Mouse (Mus musculus) E14TG2a.4 (cell line): ENCODE measurements at regions not wholly inside any gene's neighbourhood (a gene's known extent, or its start where the extent isn't known, plus 50 kb on each side); places are given as distances from the start of the nearest gene placed in this dataset.

Source experiments
- H3K27me3 ChIP-seq: 2 replicates; pipeline ENCODE4 v1.6.1; 2014; ENCODE audit warnings: low read length, control low read depth; ENCODE audit not compliant: insufficient read depth
- H3K36me3 ChIP-seq: 2 replicates; pipeline ENCODE4 v1.6.1; 2014; ENCODE audit warnings: low read length, control low read depth; ENCODE audit not compliant: insufficient read depth
- H3K4me1 ChIP-seq: replicated peaks from 2 replicates; pipeline ENCODE4 v1.6.1; 2014; ENCODE audit warnings: low read depth, low read length, control low read depth
- H3K4me3 ChIP-seq: replicated peaks from 2 replicates; pipeline ENCODE4 v1.5.1; 2014; ENCODE audit warnings: mild to moderate bottlenecking, low read length
- H3K9me3 ChIP-seq: 2 replicates; pipeline ENCODE4 v1.6.1; 2014; ENCODE audit warnings: low read length, control low read depth
- CTCF ChIP-seq: conservative IDR thresholded peaks from 2 replicates; pipeline ENCODE4 v1.5.1; 2014; ENCODE audit warnings: low read length
- NANOG ChIP-seq: IDR thresholded peaks from 2 replicates; pipeline ENCODE4 v1.6.1; 2014; ENCODE audit warnings: borderline replicate concordance, low read length, mixed read lengths
- POU5F1 ChIP-seq: IDR thresholded peaks from 2 replicates; pipeline ENCODE4 v1.6.1; 2014; ENCODE audit warnings: low read length, borderline replicate concordance

GRCm38 (mm10) chr12:70675846-70676245, 149.5 kb upstream of the Frmd6 start:
- Histone ChIP-seq H3K27me3 (peaks cover 8% of the 10 kb centered on the region; the same call in 1 of the 2 replicates), H3K4me3 (no peak overlapping the region), H3K4me1 (no peaks in the 10 kb centered on the region; the same call in 1 of the 2 replicates), H3K36me3 (no peaks in the 10 kb centered on the region), H3K9me3 (peaks cover 7% of the 10 kb centered on the region)
- no peak for TF ChIP-seq NANOG
- TF ChIP-seq CTCF = no peak
- TF ChIP-seq POU5F1 = no peak

GRCm38 (mm10) chr12:70679701-70680425, 145.5 kb upstream of the Frmd6 start:
- Histone ChIP-seq H3K9me3 (peaks cover 10% of the 10 kb centered on the region), H3K4me3 (no peak overlapping the region), H3K27me3 (peaks cover 20% of the 10 kb centered on the region; the same call in 1 of the 2 replicates), H3K36me3 (no peaks in the 10 kb centered on the region), H3K4me1 (no peaks in the 10 kb centered on the region; the same call in 1 of the 2 replicates)
- no peak for TF ChIP-seq POU5F1
- no peak for TF ChIP-seq NANOG
- TF ChIP-seq CTCF = no peak

GRCm38 (mm10) chr12:70681407-70681990, 143.8 kb upstream of the Frmd6 start:
- Histone ChIP-seq H3K9me3 (peaks cover 10% of the 10 kb centered on the region), H3K4me3 (no peak overlapping the region), H3K4me1 (no peaks in the 10 kb centered on the region; the same call in 1 of the 2 replicates), H3K27me3 (peaks cover 29% of the 10 kb centered on the region), H3K36me3 (no peaks in the 10 kb centered on the region)
- TF ChIP-seq POU5F1 (no peak), NANOG (no peak), CTCF (no peak)

- H3K4me1 ChIP-seq = peaks cover 7% of the 10 kb centered on the region; the same call in 1 of the 2 replicates
- peaks cover 35% of the 10 kb centered on the region for H3K27me3 ChIP-seq
- H3K36me3 ChIP-seq = no peaks in the 10 kb centered on the region
- peaks cover 3% of the 10 kb centered on the region; the same call in 1 of the 2 replicates for H3K9me3 ChIP-seq
- no peak overlapping the region for H3K4me3 ChIP-seq
- TF ChIP-seq CTCF (no peak), NANOG (no peak), POU5F1 (no peak)
Measured at GRCm38 (mm10) chr12:70684354-70684753, 141.0 kb upstream of the Frmd6 start.

GRCm38 (mm10) chr12:70685432-70685831, 139.9 kb upstream of the Frmd6 start:
- no peak for TF ChIP-seq CTCF
- no peak for TF ChIP-seq POU5F1
- no peak for TF ChIP-seq NANOG
- H3K4me3 ChIP-seq = no peak overlapping the region
- peaks cover 3% of the 10 kb centered on the region; the same call in 1 of the 2 replicates for H3K9me3 ChIP-seq
- peaks cover 7% of the 10 kb centered on the region; the same call in 1 of the 2 replicates for H3K4me1 ChIP-seq
- no peaks in the 10 kb centered on the region for H3K36me3 ChIP-seq
- peaks cover 27% of the 10 kb centered on the region for H3K27me3 ChIP-seq

GRCm38 (mm10) chr12:70686337-70686736, 139.0 kb upstream of the Frmd6 start:
- Histone ChIP-seq H3K27me3 (peaks cover 23% of the 10 kb centered on the region), H3K36me3 (no peaks in the 10 kb centered on the region)
- no peak for TF ChIP-seq NANOG
- no peak for TF ChIP-seq CTCF
- TF ChIP-seq POU5F1 = no peak

GRCm38 (mm10) chr12:70686971-70687370, 138.3 kb upstream of the Frmd6 start:
- Histone ChIP-seq H3K4me3 (no peak overlapping the region), H3K27me3 (peaks cover 19% of the 10 kb centered on the region), H3K4me1 (peaks cover 7% of the 10 kb centered on the region; the same call in 1 of the 2 replicates), H3K36me3 (no peaks in the 10 kb centered on the region), H3K9me3 (peaks cover 3% of the 10 kb centered on the region; the same call in 1 of the 2 replicates)
- TF ChIP-seq CTCF (no peak), NANOG (no peak), POU5F1 (no peak)

More at GRCm38 (mm10) chr12:70686337-70686736, 139.0 kb upstream of the Frmd6 start:
- H3K4me1 ChIP-seq = peaks cover 7% of the 10 kb centered on the region; the same call in 1 of the 2 replicates
- no peak overlapping the region for H3K4me3 ChIP-seq
- H3K9me3 ChIP-seq = peaks cover 3% of the 10 kb centered on the region; the same call in 1 of the 2 replicates

GRCm38 (mm10) chr12:70695162-70695561, 130.2 kb upstream of the Frmd6 start:
- no peaks in the 10 kb centered on the region for H3K4me1 ChIP-seq
- no peak overlapping the region for H3K4me3 ChIP-seq
- TF ChIP-seq CTCF = no peak
- no peak for TF ChIP-seq POU5F1
- no peak for TF ChIP-seq NANOG
- H3K9me3 ChIP-seq = no peaks in the 10 kb centered on the region
- H3K36me3 ChIP-seq = no peaks in the 10 kb centered on the region
- 0 out of 2 replicates have a peak, but pooled peaks cover 4% of the 10 kb centered on the region for H3K27me3 ChIP-seq
